Comparison of ENCODE assay signal across 10 mouse cellular contexts in the genomic region with DNA sequence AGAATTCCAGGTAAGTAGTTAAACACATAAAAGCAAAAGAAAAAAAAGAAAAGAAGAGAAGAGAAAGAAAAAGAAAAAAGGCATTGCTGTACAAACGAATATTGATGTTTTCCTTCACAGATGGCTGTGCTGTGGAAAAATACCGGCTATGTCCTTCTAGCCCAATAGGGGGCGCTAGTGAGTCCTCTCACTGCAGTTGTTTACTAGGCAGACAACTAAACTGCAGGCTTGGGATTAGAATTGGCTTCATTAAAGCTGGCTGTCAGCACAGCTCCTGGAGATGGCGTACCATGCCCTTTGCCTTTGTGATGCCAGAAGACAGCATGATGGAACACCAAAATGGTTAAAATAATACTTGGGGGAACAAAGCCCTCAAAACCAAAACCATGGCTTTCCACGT. TPM values are rescaled to one million over a fixed set of nuclear protein-coding genes. Genes with fewer than 3 reads are reported as not detected.
DNase-seq lines count a peak whose midpoint lies in the region; ATAC-seq and TF ChIP-seq lines count a peak whose summit lies in the region.
"Had no signal": no experiment of that assay in that cellular context is flagged by ENCODE, and none has a peak within 500 bp of the region (broad histone marks: within the 10 kb centered on the region; RNA-seq: fewer than 3 reads in every experiment).

No protein-coding gene starts in this region.

- H3K4me3 ChIP-seq in intestine, postnatal 0 days (ENCODE audit: low read depth, low read length) = no peak overlapping the region
- H3K4me3 ChIP-seq in intestine, embryonic 15.5 days (replicated peaks) = no peak overlapping the region
- H3K4me3 ChIP-seq: embryonic facial prominence, embryonic 13.5 days had no signal

- H3K9me3 ChIP-seq in intestine, postnatal 0 days (ENCODE audit: control insufficient read depth) = no peaks in the 10 kb centered on the region
- no peaks in the 10 kb centered on the region for H3K9me3 ChIP-seq in intestine, embryonic 15.5 days

- WGBS in intestine, postnatal 0 days = 50% methylated on average over 5 of the region's 5 CpGs
- WGBS in intestine, embryonic 15.5 days = 49% methylated on average over 5 of the region's 5 CpGs

- peaks cover 33% of the 10 kb centered on the region for H3K27me3 ChIP-seq in intestine, postnatal 0 days (replicated peaks; ENCODE audit: control insufficient read depth, insufficient read depth, low read length)
- H3K27me3 ChIP-seq in intestine, embryonic 15.5 days (replicated peaks) = peaks cover 16% of the 10 kb centered on the region
- H3K27me3 ChIP-seq in splenic B cell, adult 2 months (ENCODE audit: control insufficient read depth, insufficient read depth, low read length, poor library complexity, severe bottlenecking) = peaks cover 2% of the 10 kb centered on the region; the same call in 1 of the 2 replicates

- peak; percentile 60 for DNase-seq in CD4-positive helper T cell, adult 2 months (ENCODE audit: low read depth, low spot score)
- DNase-seq in MEL-GATA-1-ER (ENCODE audit: extremely low read depth, low read depth) = peak; percentile 15
- peak; percentile 79 for DNase-seq in induced T-regulatory cell, adult 2 months (ENCODE audit: low read depth)
- peak; percentile 69 for DNase-seq in splenic B cell, adult 2 months (ENCODE audit: low read depth, low spot score)
- no peak for DNase-seq in frontal cortex, postnatal 14 days (ENCODE audit: low spot score in 2 of 2)

- H3K36me3 ChIP-seq in intestine, postnatal 0 days (ENCODE audit: control insufficient read depth, insufficient read depth) = no peaks in the 10 kb centered on the region
- H3K36me3 ChIP-seq in intestine, embryonic 15.5 days = no peaks in the 10 kb centered on the region
- no peaks in the 10 kb centered on the region for H3K36me3 ChIP-seq in splenic B cell, adult 2 months (ENCODE audit: control insufficient read depth, insufficient read depth, low read length, poor library complexity, severe bottlenecking)

- no peaks in the 10 kb centered on the region for H3K4me1 ChIP-seq in intestine, postnatal 0 days (replicated peaks; ENCODE audit: control insufficient read depth, insufficient read depth, low read length)
- peaks cover 14% of the 10 kb centered on the region for H3K4me1 ChIP-seq in intestine, embryonic 15.5 days (replicated peaks)

- peak; percentile 79 for TF ChIP-seq CTCF in intestine, postnatal 0 days (IDR thresholded peaks at IDR 0.05; ENCODE audit: low read depth)

- no peak for ATAC-seq in intestine, postnatal 0 days
- ATAC-seq in intestine, embryonic 15.5 days = no peak
- no peak for ATAC-seq in granulocyte monocyte progenitor cell, adult 5-6 weeks (replicated peaks; ENCODE audit: poor library complexity, severe bottlenecking)

- no peak overlapping the region for H3K4me2 ChIP-seq in intestine, postnatal 0 days (replicated peaks; ENCODE audit: low read depth)
- H3K4me2 ChIP-seq in intestine, embryonic 15.5 days (replicated peaks) = no peak overlapping the region
- H3K4me2 ChIP-seq: embryonic facial prominence, embryonic 13.5 days had no signal

- no peak overlapping the region for H3K9ac ChIP-seq in intestine, postnatal 0 days (ENCODE audit: low read depth, low read length)
- H3K9ac ChIP-seq in intestine, embryonic 15.5 days = no peak overlapping the region
- H3K9ac ChIP-seq: embryonic facial prominence, embryonic 13.5 days had no signal

- H3K27ac ChIP-seq in intestine, postnatal 0 days (ENCODE audit: low read depth, low read length) = no peak overlapping the region
- no peak overlapping the region for H3K27ac ChIP-seq in intestine, embryonic 15.5 days
- H3K27ac ChIP-seq: embryonic facial prominence, embryonic 13.5 days had no signal

RNA-seq across cellular contexts. Expression of a gene that starts 5.3 kb away (rescaled TPM):
- not detected in 2 replicates for polyA plus RNA-seq in intestine, postnatal 0 days (2015; fragmentation: Nextera tagmentation; extraction: Ambion mirVana)
- not detected in 2 replicates for polyA plus RNA-seq in intestine, embryonic 15.5 days (2015; fragmentation: Nextera tagmentation; extraction: Ambion mirVana)
- not detected in 2 replicates for total RNA-seq in granulocyte monocyte progenitor cell, adult 5-6 weeks (2014; fragmentation: Nextera tagmentation)
- total RNA-seq in granulocyte monocyte progenitor cell, adult 5-6 weeks (2017) = not detected in 2 replicates
- total RNA-seq: layer of hippocampus, postnatal 25 days had no signal
- polyA plus RNA-seq: embryonic facial prominence, embryonic 13.5 days had no signal

Comparison
In these comparisons a context has a peak if more than half of its experiments do, and no peak if none do; other contexts are left out.
1. DNase-seq: peak in CD4-positive helper T cell, adult 2 months (single experiment), MEL-GATA-1-ER (single experiment), induced T-regulatory cell, adult 2 months (single experiment) and splenic B cell, adult 2 months (single experiment); none in frontal cortex, postnatal 14 days (0 of 2).